Mouse (Mus musculus) liver, embryonic 14.5 days (tissue): ENCODE data around the gene Il1f8.
"Not testable (repeated sequence)": the region's sequence is repeated elsewhere in the genome, so short reads cannot be mapped to it uniquely, and the experiment has no call there.

Source experiments
- CTCF ChIP-seq: IDR thresholded peaks from 2 replicates; pipeline ENCODE4 v1.5.1; 2016; ENCODE audit warnings: antibody characterized with exemption, low read depth, control low read depth
- EP300 ChIP-seq: IDR thresholded peaks from 2 replicates; pipeline ENCODE4 v1.6.1; 2016; ENCODE audit warnings: antibody characterized with exemption, low read depth

DNA sequence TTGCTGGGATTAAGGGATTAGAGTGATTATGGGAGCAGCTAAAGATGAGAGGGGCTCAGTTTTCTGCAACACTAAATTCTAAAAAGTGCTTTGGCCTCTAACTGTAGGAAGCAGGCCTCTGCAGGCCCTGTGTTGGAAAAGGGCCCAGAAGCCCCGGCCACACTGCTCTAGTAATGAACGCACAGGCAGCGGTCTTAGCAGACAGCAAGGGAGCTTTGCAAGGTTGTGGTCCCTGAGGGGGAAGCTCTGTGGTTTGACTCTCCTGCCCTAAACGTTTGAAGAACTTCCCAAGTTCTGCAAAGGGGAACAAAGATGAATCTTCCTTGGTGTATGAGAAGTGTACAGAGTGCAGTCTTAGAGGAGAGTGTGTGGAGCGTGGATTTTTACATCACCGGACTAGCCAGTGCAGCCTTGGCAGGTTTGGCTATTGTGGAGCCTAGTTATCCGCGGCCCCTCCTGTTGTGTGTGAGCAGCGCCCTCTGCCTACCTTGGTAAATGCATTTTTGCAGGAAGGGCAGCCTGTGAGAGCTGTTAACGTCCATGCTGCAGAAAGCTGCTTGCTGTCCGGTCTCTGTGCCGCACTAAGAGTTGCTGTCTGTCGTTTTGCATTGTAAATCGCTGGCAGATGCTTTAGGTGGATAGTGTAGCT lies 28.8 kb downstream of the Il1f8 start:
- peak; percentile 43; the same call in 1 of the 2 replicates for TF ChIP-seq CTCF
- TF ChIP-seq EP300, result not testable (repeated sequence)
